Mouse (Mus musculus): ENCODE data around the gene AB124611. TPM values are rescaled to one million over a fixed set of nuclear protein-coding genes. Genes with fewer than 3 reads are reported as not detected.
A peak's percentile ranks its signal among the peaks of the same experiment; 100 is the strongest.
"Not testable (repeated sequence)": the region's sequence is repeated elsewhere in the genome, so short reads cannot be mapped to it uniquely, and the experiment has no call there.

Gene AB124611
- polyA plus RNA-seq, 1 experiment from 2014 or later: 5.9 TPM

DNA sequence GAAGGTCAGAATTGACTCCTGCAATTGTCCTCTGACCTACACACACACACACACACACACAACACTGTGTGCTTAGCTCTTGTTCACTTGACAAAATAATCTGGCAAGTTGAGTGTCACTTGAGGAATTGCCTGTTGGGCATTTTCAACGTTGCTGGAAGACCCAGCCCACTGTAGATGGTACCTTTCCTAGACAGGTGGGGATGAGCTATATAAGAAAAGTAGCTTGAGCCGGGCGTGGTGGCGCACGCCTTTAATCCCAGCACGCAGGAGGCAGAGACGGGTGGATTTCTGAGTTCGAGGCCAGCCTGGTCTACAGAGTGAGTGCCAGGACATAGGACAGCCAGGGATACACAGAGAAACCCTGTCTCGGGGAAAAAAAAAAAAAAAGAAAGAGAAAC, 14.9 kb upstream of the AB124611 start:
- Histone ChIP-seq H3K36me3 (ENCODE audit: control insufficient read depth, insufficient read depth, low read length) (peaks cover 13% of the 10 kb centered on the region; the same call in 1 of the 2 replicates), H3K4me1 (ENCODE audit: control insufficient read depth, insufficient read depth, low read length) (peaks cover 11% of the 10 kb centered on the region), H3K9me3 (replicated peaks; ENCODE audit: control insufficient read depth, low read length) (0 out of 2 replicates have a peak, but pooled peaks cover 3% of the 10 kb centered on the region), H3K27ac (ENCODE audit: low read length) (peak overlapping the region; percentile 94; the same call in 1 of the 2 replicates), H3K4me3 (replicated peaks; ENCODE audit: low read length) (peak overlapping the region; percentile 74), H3K27me3 (ENCODE audit: control insufficient read depth, insufficient read depth, low read length) (no peaks in the 10 kb centered on the region), H3K4me2 (ENCODE audit: low read depth, low read length) (peak overlapping the region; percentile 68), H3K9ac (ENCODE audit: low read length) (peak overlapping the region; percentile 82; the same call in 1 of the 2 replicates)
- no peak for ATAC-seq (ENCODE audit: insufficient read depth, low FRiP score)
- 73% methylated on average over 9 of the region's 9 CpGs for WGBS

DNA sequence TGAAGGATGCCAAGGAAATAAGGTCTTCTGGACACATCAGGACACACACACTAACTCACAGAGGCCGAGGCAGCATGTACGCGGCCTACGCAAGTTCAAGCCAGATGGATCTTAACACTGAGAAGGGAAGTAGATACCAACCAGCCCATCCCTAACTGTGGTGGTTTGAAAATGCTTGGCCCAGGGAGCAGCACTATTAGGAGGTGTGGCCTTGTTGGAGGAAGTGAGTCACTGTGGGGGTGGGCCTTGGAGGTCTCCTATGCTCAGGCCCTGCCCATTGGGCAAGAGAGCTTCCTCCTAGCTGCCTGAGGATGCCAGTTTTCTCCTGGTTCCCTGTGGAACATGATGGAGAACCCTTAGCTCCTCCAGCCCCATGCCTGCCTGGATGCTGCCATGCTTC, 12.5 kb upstream of the AB124611 start:
- H3K27me3 ChIP-seq (ENCODE audit: control insufficient read depth, insufficient read depth, low read length): no peaks in the 10 kb centered on the region
- H3K27ac ChIP-seq (ENCODE audit: low read length): no peak overlapping the region
- H3K9me3 ChIP-seq (replicated peaks; ENCODE audit: control insufficient read depth, low read length): peaks cover 3% of the 10 kb centered on the region; the same call in 1 of the 2 replicates
- no peak overlapping the region for H3K4me3 ChIP-seq (replicated peaks; ENCODE audit: low read length)
- H3K36me3 ChIP-seq (ENCODE audit: control insufficient read depth, insufficient read depth, low read length): peaks cover 6% of the 10 kb centered on the region; the same call in 1 of the 2 replicates
- H3K9ac ChIP-seq (ENCODE audit: low read length): no peak overlapping the region
- H3K4me1 ChIP-seq (ENCODE audit: control insufficient read depth, insufficient read depth, low read length): peaks cover 11% of the 10 kb centered on the region
- WGBS: 96% methylated on average over 4 of the region's 4 CpGs
- no peak overlapping the region for H3K4me2 ChIP-seq (ENCODE audit: low read depth, low read length)
- no peak for ATAC-seq (ENCODE audit: insufficient read depth, low FRiP score)

DNA sequence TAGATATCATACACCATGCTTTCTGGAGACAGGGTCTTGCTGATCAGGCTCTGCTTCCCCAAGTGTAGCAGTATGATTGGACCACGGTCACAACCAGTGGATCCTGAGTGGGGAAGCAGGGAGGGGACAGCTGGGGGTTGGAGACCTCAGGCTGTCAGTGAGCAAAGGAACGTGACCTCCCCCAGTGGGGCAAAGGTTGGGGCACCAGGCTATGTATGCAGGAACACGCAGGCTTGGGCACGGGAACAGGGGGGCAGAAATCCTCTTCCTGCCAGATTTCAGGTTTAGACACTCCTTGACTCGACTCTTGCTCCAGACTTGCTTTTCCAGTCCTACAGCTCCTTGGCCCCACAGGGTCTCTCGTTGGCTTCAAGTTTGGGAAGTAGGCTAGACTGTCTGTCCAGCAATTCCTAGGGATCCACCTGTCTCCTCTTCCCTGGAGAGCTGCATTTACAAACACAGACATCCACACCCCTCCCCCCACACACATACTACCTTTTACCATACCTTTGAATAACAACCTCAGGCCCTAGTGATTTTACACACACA, 8.0 kb upstream of the AB124611 start:
- Histone ChIP-seq H3K4me1 (ENCODE audit: control insufficient read depth, insufficient read depth, low read length) (no peaks in the 10 kb centered on the region), H3K4me2 (ENCODE audit: low read depth, low read length) (no peak overlapping the region), H3K36me3 (ENCODE audit: control insufficient read depth, insufficient read depth, low read length) (no peaks in the 10 kb centered on the region), H3K9me3 (replicated peaks; ENCODE audit: control insufficient read depth, low read length) (peaks cover 3% of the 10 kb centered on the region; the same call in 1 of the 2 replicates), H3K4me3 (replicated peaks; ENCODE audit: low read length) (no peak overlapping the region), H3K27me3 (ENCODE audit: control insufficient read depth, insufficient read depth, low read length) (no peaks in the 10 kb centered on the region), H3K9ac (ENCODE audit: low read length) (peak overlapping the region; percentile 39; the same call in 1 of the 2 replicates), H3K27ac (ENCODE audit: low read length) (peak overlapping the region; percentile 55; the same call in 1 of the 2 replicates)
- no peak for ATAC-seq (ENCODE audit: insufficient read depth, low FRiP score)
- 56% methylated on average over 6 of the region's 6 CpGs for WGBS

DNA sequence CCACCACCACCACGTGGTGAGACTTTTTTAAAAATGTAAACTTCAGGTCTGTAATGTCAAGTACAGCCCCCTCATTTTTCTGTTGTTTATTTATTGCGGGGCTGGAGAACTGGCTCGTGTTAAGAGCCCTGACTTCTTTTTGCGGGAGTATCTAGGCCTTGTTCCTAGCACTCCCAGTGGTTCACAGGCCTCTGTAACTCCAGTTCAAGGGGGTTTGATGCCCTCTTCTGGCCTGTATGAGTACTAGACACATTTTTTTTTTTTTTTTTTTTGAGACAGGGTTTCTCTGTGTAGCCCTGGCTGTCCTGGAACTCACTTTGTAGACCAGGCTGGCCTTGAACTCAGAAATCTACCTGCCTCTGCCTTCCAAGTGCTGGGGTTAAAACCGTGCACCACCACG, 7.3 kb upstream of the AB124611 start:
- not testable (repeated sequence) for H3K4me3 ChIP-seq (replicated peaks; ENCODE audit: low read length); ATAC-seq (ENCODE audit: insufficient read depth, low FRiP score); H3K36me3 ChIP-seq (ENCODE audit: control insufficient read depth, insufficient read depth, low read length); H3K9ac ChIP-seq (ENCODE audit: low read length); H3K9me3 ChIP-seq (replicated peaks; ENCODE audit: control insufficient read depth, low read length); H3K27me3 ChIP-seq (ENCODE audit: control insufficient read depth, insufficient read depth, low read length); H3K4me1 ChIP-seq (ENCODE audit: control insufficient read depth, insufficient read depth, low read length); H3K27ac ChIP-seq (ENCODE audit: low read length); H3K4me2 ChIP-seq (ENCODE audit: low read depth, low read length)
- 78% methylated on average over 6 of the region's 6 CpGs for WGBS

DNA sequence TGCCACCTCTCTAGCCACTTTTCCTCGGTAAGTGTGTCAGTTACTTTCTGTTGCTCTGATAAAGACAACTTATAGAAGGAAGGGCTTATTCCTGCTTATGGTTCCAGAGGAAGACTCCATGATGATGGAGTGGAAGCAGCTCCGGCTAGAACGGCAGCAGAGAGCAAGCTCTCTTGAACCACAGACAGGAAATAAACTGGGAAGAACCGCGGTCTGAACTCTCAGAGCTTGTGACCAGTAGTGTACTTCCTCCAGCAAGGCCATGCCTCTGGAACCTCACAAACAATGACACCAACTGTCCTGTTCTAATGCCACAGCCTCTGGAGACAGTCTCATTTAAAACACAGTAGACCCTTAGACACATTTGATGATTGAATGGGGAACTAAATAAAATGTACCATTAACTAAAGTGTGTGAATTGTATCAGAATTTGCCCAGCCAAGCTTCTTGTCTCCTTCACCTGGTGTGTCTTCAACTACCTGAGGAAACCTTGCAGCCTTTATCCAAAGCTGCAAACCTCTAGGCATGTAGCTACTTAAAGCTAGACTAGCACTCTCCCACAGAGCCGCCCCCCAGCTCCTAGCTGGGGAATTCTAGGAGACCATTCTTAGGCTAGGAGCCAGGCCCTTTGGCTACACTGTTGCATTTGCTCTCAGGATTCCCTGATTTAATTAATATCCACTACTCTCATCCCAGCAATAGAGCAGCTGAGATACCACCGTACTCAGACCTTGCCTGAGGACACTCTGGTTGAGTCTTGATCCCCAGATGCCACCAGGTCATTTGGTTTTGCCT, 637 bp upstream of the AB124611 start:
- Histone ChIP-seq H3K9me3 (replicated peaks; ENCODE audit: control insufficient read depth, low read length) (no peaks in the 10 kb centered on the region), H3K27ac (ENCODE audit: low read length) (peak overlapping the region; percentile 2; the same call in 1 of the 2 replicates), H3K4me1 (ENCODE audit: control insufficient read depth, insufficient read depth, low read length) (no peaks in the 10 kb centered on the region), H3K27me3 (ENCODE audit: control insufficient read depth, insufficient read depth, low read length) (no peaks in the 10 kb centered on the region), H3K36me3 (ENCODE audit: control insufficient read depth, insufficient read depth, low read length) (no peaks in the 10 kb centered on the region), H3K4me3 (replicated peaks; ENCODE audit: low read length) (no peak overlapping the region), H3K9ac (ENCODE audit: low read length) (no peak overlapping the region), H3K4me2 (ENCODE audit: low read depth, low read length) (no peak overlapping the region)
- WGBS: 70% methylated on average over 7 of the region's 7 CpGs
- no peak for ATAC-seq (ENCODE audit: insufficient read depth, low FRiP score)

DNA sequence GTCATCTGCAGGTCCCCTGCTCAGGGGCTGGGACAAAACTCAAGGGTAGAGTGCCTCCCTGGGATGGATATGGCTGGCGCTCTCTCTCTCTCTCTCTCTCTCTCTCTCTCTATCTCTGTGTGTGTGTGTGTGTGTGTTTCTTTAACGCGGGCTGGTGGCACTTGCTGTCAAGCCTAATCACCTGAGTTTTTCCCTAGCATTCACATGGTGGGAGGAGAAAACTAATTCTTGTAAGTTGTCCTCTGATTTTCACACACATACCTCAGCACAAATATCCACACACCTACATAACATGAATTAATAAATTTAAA, 613 bp downstream of the AB124611 start:
- Histone ChIP-seq H3K9ac (ENCODE audit: low read length) (no peak overlapping the region), H3K27me3 (ENCODE audit: control insufficient read depth, insufficient read depth, low read length) (no peaks in the 10 kb centered on the region), H3K9me3 (replicated peaks; ENCODE audit: control insufficient read depth, low read length) (no peaks in the 10 kb centered on the region), H3K36me3 (ENCODE audit: control insufficient read depth, insufficient read depth, low read length) (no peaks in the 10 kb centered on the region), H3K27ac (ENCODE audit: low read length) (no peak overlapping the region), H3K4me3 (replicated peaks; ENCODE audit: low read length) (no peak overlapping the region), H3K4me1 (ENCODE audit: control insufficient read depth, insufficient read depth, low read length) (no peaks in the 10 kb centered on the region), H3K4me2 (ENCODE audit: low read depth, low read length) (no peak overlapping the region)
- WGBS: 49% methylated on average over 3 of the region's 3 CpGs
- no peak for ATAC-seq (ENCODE audit: insufficient read depth, low FRiP score)

DNA sequence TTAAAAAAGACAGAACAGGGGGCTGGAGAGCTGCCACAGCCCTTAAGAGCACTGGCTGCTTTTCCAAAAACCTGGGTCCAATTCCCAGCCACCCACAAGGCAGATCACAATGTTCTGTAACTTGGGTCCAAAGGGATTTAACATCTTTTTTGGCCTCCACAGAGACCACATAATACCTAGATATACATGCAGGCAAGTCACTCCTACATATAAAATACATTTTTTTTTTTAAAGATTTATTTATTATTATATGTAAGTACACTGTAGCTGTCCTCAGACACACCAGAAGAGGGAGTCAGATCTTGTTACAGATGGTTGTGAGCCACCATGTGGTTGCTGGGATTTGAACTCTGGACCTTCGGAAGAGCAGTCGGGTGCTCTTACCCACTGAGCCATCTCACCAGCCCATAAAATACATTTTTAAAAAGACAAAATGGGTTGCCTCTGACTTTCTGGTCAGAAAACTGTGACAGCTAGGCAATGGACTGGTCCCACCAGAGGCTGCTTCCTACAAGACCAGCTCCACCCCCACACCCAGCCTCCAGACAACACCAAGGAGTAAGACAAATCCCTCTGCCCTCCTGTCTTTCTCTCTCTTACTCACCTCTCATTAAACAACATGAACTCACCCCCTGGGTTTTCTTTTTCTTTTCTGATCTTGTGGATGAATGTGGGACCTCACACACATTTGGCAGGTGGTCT, 1.3 kb downstream of the AB124611 start:
- 91% methylated on average over 2 of the region's 2 CpGs for WGBS
- Histone ChIP-seq H3K4me3 (replicated peaks; ENCODE audit: low read length) (no peak overlapping the region), H3K36me3 (ENCODE audit: control insufficient read depth, insufficient read depth, low read length) (no peaks in the 10 kb centered on the region), H3K9ac (ENCODE audit: low read length) (no peak overlapping the region), H3K4me1 (ENCODE audit: control insufficient read depth, insufficient read depth, low read length) (no peaks in the 10 kb centered on the region), H3K9me3 (replicated peaks; ENCODE audit: control insufficient read depth, low read length) (no peaks in the 10 kb centered on the region), H3K27ac (ENCODE audit: low read length) (no peak overlapping the region), H3K4me2 (ENCODE audit: low read depth, low read length) (no peak overlapping the region), H3K27me3 (ENCODE audit: control insufficient read depth, insufficient read depth, low read length) (no peaks in the 10 kb centered on the region)
- ATAC-seq (ENCODE audit: insufficient read depth, low FRiP score): no peak

DNA sequence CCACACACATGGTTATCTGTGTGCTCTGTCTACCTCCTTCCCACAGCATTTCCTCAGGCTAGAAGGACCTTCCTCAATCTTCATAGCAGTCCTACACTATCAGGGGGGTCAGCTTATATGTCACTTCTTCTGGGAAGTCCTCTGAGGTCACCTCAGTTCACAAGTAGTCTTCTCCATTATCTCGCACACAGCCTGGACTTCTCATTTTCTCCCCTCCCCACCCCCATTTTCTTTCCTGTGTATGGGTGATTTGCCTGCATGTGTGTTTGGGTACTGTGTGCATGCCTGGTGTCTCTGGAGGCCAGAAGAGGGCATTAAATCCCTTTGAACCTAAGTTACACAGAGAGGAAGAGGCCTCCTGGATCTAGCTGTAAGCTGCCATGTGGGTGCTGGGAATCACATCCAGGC, 1.9 kb downstream of the AB124611 start:
- no peak for ATAC-seq (ENCODE audit: insufficient read depth, low FRiP score)
- no peaks in the 10 kb centered on the region for H3K4me1 ChIP-seq (ENCODE audit: control insufficient read depth, insufficient read depth, low read length)
- H3K4me3 ChIP-seq (replicated peaks; ENCODE audit: low read length): no peak overlapping the region
- no peaks in the 10 kb centered on the region for H3K9me3 ChIP-seq (replicated peaks; ENCODE audit: control insufficient read depth, low read length)
- H3K27me3 ChIP-seq (ENCODE audit: control insufficient read depth, insufficient read depth, low read length): no peaks in the 10 kb centered on the region
- H3K27ac ChIP-seq (ENCODE audit: low read length): no peak overlapping the region
- H3K4me2 ChIP-seq (ENCODE audit: low read depth, low read length): no peak overlapping the region
- no peak overlapping the region for H3K9ac ChIP-seq (ENCODE audit: low read length)
- 65% methylated on average over 1 of the region's 1 CpGs for WGBS
- H3K36me3 ChIP-seq (ENCODE audit: control insufficient read depth, insufficient read depth, low read length): no peaks in the 10 kb centered on the region

DNA sequence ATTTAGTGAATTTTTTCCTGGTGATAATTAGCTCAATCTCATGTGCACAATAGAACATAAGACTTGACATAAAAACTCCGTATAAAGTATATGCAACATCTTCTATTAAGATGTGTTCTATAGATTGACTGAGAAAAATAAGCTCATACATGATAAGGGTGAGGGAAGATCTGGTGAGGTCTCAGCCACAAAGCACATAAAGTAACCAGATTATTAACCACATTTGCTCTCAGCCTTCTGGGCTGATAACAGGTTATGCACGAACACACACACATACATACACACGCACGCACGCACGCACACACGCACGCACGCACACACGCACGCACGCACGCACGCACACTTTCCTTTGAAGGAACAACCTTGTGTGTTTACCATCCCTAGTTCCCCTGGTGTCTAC, 10.5 kb downstream of the AB124611 start:
- Histone ChIP-seq H3K4me3 (replicated peaks; ENCODE audit: low read length) (no peak overlapping the region), H3K9ac (ENCODE audit: low read length) (no peak overlapping the region), H3K4me1 (ENCODE audit: control insufficient read depth, insufficient read depth, low read length) (0 out of 2 replicates have a peak, but pooled peaks cover 2% of the 10 kb centered on the region), H3K36me3 (ENCODE audit: control insufficient read depth, insufficient read depth, low read length) (no peaks in the 10 kb centered on the region), H3K27ac (ENCODE audit: low read length) (no peak overlapping the region), H3K4me2 (ENCODE audit: low read depth, low read length) (no peak overlapping the region), H3K27me3 (ENCODE audit: control insufficient read depth, insufficient read depth, low read length) (no peaks in the 10 kb centered on the region), H3K9me3 (replicated peaks; ENCODE audit: control insufficient read depth, low read length) (no peaks in the 10 kb centered on the region)
- no peak for ATAC-seq (ENCODE audit: insufficient read depth, low FRiP score)
- 87% methylated on average over 14 of the region's 14 CpGs for WGBS

Data from stomach, embryonic 16.5 days (tissue).